Mouse (Mus musculus): ENCODE data around the gene Gmeb2. TPM values are rescaled to one million over a fixed set of nuclear protein-coding genes. Genes with fewer than 3 reads are reported as not detected.

The Gmeb2 gene
- total RNA-seq (2022) = 10 to 100 TPM; 20.0 to 24.2 (median 21.6) TPM

DNA sequence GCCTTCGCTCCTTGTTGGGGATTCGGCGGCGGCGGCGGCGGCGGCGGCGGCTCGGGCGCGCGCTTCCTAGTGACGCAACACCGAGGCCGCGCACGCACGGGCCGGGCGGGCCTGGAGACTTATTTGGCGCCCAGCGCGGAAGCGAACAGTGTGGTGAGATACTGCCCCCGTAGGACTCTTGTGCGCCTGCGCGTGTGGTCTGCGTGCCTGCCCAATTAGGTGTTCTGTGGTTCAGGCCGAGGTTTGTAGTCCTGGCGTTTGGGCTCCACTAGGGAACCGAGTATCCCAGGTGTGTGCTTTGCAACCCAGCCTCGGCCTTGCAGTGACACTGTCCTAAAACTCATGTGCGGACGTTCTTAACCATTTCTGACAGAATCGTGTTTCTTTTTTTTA lies at the start of gene Gmeb2:
Gene Gmeb2, minus strand, starts transcription at position 78 of the 393 bp plus-strand sequence.
- DNase-seq (ENCODE audit: low spot score in 2 of 2) = peak; percentile 82 to 95

GRCm38 (mm10) chr2:181334023-181334422 lies 46.2 kb upstream of the Gmeb2 start:
- peak in 1 of 2 experiments; percentile 55 for DNase-seq (ENCODE audit: low spot score in 2 of 2)

GRCm38 (mm10) chr2:181332542-181332941 lies 44.7 kb upstream of the Gmeb2 start:
- DNase-seq (ENCODE audit: low spot score in 2 of 2) = no peak

DNA sequence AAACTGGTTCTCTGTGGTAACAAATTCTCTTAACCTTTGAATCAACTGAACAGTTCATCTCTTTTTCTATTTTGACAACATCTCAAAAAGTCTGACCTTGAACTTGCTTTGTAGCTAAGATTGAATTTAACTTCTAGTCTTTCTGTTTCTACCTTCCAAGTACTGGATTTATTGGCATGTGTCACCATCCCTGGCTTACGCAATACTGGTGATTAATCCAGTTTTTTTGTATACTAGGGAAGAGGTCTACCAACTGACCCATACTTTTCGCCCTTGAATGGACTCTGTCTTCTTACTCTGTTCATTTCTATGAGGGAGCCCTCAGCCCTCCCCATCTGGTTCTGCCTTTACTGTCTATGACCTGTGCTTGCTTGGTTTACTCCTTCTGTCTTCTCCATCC lies 38.3 kb upstream of the Gmeb2 start:
- DNase-seq (ENCODE audit: low spot score in 2 of 2) = no peak

GRCm38 (mm10) chr2:181322136-181322535 lies 34.3 kb upstream of the Gmeb2 start:
- no peak for DNase-seq (ENCODE audit: low spot score in 2 of 2)

GRCm38 (mm10) chr2:181320103-181320499 lies 32.3 kb upstream of the Gmeb2 start:
- DNase-seq (ENCODE audit: low spot score in 2 of 2) = no peak

- DNase-seq (ENCODE audit: low spot score in 2 of 2) = peak; percentile 66 to 68
These were observed 31.6 kb upstream of the Gmeb2 start, which contains the start of gene Rtel1 for GRCm38 (mm10) chr2:181319248-181320102. Gene Rtel1 (plus strand): TSS chr2:181319739.

- peak; percentile 36 to 63 for DNase-seq (ENCODE audit: low spot score in 2 of 2)
These were observed 26.4 kb upstream of the Gmeb2 start, which contains the start of gene Stmn3 for GRCm38 (mm10) chr2:181314080-181314810. Gene Stmn3 (minus strand): TSS chr2:181314500.

- DNase-seq (ENCODE audit: low spot score in 2 of 2) = peak in 1 of 2 experiments; percentile 39
These were observed 25.7 kb upstream of the Gmeb2 start for GRCm38 (mm10) chr2:181313344-181314079.

DNA sequence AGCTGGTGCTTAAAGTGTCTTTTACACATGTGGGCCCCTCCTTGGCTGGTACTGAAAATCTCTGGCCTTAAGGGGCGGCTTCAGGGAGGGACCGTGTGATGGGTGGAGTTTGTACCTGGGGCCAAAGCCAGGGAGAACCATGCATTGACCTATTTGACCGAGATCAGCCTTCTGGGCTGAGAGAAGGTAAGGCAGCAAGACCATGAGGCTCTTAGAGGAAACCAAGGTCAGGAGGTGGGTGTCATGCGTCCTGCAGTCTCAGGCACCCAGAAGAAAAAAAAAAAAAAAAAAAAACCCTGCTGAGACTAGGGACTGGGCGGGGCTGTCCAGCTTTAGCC lies 25.1 kb upstream of the Gmeb2 start:
- no peak for DNase-seq (ENCODE audit: low spot score in 2 of 2)

DNA sequence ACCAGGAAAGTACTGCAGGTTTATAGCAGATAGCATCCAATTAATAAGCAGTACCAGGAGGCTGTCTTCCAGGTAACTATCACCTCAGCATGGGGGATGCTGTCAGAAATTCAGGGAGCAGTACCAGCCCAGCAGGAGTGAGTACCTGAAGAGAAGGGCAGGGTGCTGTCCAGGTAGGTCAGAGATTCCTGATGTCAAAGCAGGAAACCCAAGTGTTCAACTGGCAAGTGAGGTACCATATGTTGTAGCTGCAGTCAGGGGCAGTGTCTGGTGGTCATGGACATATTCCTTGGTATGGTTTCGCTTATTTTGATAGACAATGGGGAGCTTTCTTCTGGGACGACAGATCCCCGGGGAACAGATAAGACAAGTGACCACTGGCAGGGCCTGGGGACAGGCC lies 24.6 kb upstream of the Gmeb2 start:
- DNase-seq (ENCODE audit: low spot score in 2 of 2) = no peak

GRCm38 (mm10) chr2:181307144-181307804 lies 19.4 kb upstream of the Gmeb2 start:
- DNase-seq (ENCODE audit: low spot score in 2 of 2) = peak in 1 of 2 experiments; percentile 54

DNA sequence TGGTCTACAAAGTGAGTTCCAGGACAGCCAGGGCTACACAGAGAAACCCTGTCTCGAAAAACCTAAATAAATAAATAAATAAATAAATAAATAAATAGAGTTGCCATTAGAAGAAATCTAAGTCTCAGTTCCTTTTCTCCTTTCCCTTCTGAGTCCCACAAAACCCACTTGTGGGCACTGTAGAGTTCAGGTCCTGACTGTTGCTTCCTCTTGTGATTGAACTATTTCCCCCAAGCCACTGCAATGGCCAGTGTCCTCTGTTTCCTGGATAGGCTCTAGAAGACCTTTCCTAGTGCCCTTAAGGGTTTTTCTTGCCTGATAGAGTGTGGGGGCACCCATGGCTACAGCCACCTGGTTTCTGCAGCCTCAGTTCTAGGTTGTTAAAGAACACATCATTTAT lies 17.1 kb upstream of the Gmeb2 start:
- DNase-seq (ENCODE audit: low spot score in 2 of 2) = no peak

DNA sequence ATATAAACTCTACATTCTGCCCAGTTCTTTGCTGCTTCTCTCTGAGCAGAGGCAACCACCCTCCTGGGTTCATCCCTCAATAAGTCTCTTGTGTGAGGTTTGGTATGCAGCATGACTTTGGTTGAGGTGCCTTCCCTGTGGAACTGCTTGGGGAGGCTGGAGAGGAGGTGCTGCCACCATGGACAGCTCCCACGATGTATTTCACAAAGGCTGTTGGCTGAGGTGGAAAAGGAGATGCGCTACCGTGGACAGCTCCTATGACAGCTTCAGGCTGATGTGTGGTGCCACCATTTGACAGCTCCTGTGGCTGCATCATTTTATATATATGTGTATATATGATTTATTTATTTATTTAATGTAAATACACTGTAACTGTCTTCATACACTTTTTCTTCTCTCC lies 14.2 kb upstream of the Gmeb2 start:
- no peak for DNase-seq (ENCODE audit: low spot score in 2 of 2)

DNA sequence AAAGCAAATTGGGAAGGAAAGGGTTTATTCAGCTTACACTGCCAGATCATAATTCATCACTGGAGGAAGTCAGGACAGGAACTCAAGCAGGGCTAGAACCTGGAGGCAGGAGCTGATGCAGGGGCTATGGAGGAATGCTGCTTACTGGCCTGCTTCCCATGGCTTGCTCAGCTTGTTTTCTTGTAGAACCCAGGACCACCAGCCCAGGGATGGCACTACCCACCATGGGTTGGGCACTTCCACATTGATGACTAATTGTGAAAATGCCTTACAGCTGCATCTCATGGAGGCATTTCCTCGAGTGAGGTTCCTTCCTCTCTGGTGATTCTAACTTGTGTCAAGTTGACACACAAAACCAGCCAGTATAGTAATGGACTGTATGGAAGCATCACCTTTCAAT lies 3.1 kb upstream of the Gmeb2 start:
- DNase-seq (ENCODE audit: low spot score in 2 of 2) = no peak

GRCm38 (mm10) chr2:181288691-181289090 lies 856 bp upstream of the Gmeb2 start:
- no peak for DNase-seq (ENCODE audit: low spot score in 2 of 2)

DNA sequence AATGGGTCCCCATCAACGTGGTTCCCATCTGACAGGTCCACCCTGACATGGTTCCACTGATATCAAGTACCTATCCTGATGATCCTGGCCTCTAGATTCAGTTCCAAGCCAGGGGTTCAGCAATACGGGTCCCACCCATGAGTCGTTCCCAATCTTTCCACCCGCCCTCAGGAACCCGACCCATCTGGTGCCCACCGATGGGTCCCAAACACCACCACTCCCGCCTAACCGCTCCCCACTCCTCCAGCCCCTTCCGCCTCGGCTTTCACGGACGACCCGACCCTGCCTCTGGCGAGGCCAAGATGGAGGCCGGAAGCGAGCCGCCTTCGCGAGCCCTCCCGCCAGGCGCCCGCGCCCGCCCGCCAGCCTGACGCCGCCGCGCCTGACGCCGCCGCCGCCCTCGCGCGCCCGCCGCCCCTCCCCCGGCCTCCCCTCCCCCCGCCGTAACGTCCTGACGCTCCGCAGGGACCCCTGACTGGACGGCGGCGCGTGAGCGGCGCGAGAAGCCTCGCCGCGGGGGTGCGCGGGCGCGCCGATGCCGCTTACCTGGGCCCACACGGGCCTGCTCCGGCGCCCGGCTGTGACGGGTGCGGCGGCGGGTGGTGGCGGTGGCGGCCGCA lies 387 bp downstream of the Gmeb2 start:
- DNase-seq (ENCODE audit: low spot score in 2 of 2) = no peak

- DNase-seq (ENCODE audit: low spot score in 2 of 2) = no peak
These were observed 1.1 kb downstream of the Gmeb2 start for GRCm38 (mm10) chr2:181286629-181287337.

- no peak for DNase-seq (ENCODE audit: low spot score in 2 of 2)
These were observed 7.9 kb downstream of the Gmeb2 start for GRCm38 (mm10) chr2:181279968-181280367.

DNA sequence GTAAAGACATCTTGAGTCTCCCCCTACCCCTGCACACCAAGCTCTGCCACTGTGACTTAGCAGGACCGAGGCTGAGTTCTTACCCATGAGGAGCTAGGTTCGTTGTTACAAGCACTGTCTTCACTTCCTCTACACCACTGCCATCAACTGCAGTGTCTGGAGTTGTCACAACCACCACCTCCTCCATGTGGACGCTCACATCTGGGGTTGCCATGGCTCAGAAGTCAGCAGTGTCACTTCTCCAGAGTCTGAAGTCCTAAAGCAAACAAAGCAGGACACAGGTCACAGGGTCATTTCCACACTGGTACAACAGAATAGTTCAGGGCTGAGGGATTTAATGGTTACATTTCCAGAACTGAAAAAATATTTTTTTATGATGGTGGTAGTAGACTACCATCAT lies 10.0 kb downstream of the Gmeb2 start:
- no peak for DNase-seq (ENCODE audit: low spot score in 2 of 2)

Measured in left cerebral cortex, adult 8-10 months (tissue).